Mouse (Mus musculus) kidney, adult 2 months (tissue): ENCODE data around the gene Kcnk1.

ENCODE experiments used
- CTCF ChIP-seq: fragments of 200-500 bp; conservative IDR thresholded peaks from 2 replicates; pipeline ENCODE4 v1.5.1; 2011; ENCODE audit warnings: low read depth, mild to moderate bottlenecking, control low read depth, low read length, moderate library complexity, mixed read lengths; ENCODE audit not compliant: insufficient read depth, insufficient read length
- POLR2A ChIP-seq: fragments of 200-500 bp; IDR thresholded peaks from one replicate; pipeline ENCODE4 v1.6.1; 2011; ENCODE audit warnings: low read depth, low read length, control low read depth

DNA sequence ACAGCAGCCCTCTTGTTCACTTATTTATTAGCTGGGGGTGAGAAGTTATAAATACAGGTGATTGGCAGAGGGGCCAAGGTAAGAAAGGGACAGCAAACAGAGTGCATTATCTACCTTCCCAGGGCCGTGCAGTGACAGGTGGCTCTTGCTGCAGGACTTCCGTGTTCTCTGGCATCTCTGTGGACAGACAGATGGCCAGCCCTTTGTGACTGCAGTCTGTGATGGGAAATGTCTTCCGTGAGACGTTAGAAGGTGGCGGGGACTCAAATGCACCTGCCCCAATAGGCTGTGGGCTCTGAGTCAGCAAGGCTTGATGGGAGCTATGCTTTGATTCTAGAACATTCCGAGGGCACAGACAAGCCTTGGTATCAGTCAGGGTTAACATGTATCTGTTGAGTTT, 17.4 kb downstream of the Kcnk1 start:
- TF ChIP-seq CTCF = no peak
- no peak for TF ChIP-seq POLR2A
